In genomic region chr16:84956690-84957089, GRCm38 (mm10) we compare ENCODE assay signal across 11 mouse cellular contexts.
A peak's percentile ranks its signal among the peaks of the same experiment; 100 is the strongest.
DNase-seq lines count a peak whose midpoint lies in the region; ATAC-seq and TF ChIP-seq lines count a peak whose summit lies in the region.
"Had no signal": no experiment of that assay in that cellular context is flagged by ENCODE, and none has a peak within 500 bp of the region (broad histone marks: within the 10 kb centered on the region; RNA-seq: fewer than 3 reads in every experiment).

No protein-coding gene starts in this region.

- no peaks in the 10 kb centered on the region for H3K27me3 ChIP-seq in forebrain, embryonic 15.5 days
- H3K27me3 ChIP-seq in midbrain, embryonic 16.5 days (ENCODE audit: control insufficient read depth, insufficient read depth, low read depth, low read length): no peaks in the 10 kb centered on the region

- DNase-seq in gastrocnemius, adult 2 months: no peak
- no peak for DNase-seq in gastrocnemius, postnatal 14 days
- no peak for DNase-seq in layer of hippocampus, adult 2 months (ENCODE audit: low spot score in 2 of 2)
- no peak for DNase-seq in layer of hippocampus, adult 9-10 months (ENCODE audit: low spot score)
- no peak for DNase-seq in ovary, postnatal 36 days (ENCODE audit: low spot score)
- DNase-seq: kidney, postnatal 10 days; liver, postnatal 0 days; thymus, adult 2 months had no signal

- H3K9me3 ChIP-seq in forebrain, embryonic 15.5 days: no peaks in the 10 kb centered on the region
- H3K9me3 ChIP-seq in midbrain, embryonic 16.5 days (replicated peaks; ENCODE audit: control insufficient read depth, low read length, poor library complexity, severe bottlenecking): no peaks in the 10 kb centered on the region

- H3K4me3 ChIP-seq in gastrocnemius, adult 2 months: no peak overlapping the region
- H3K4me3 ChIP-seq in layer of hippocampus, adult 2 months: no peak overlapping the region
- H3K4me3 ChIP-seq in forebrain, embryonic 15.5 days: no peak overlapping the region
- no peak overlapping the region for H3K4me3 ChIP-seq in midbrain, embryonic 16.5 days (ENCODE audit: low read depth, low read length)

- peak; percentile 42 for ATAC-seq in forebrain, embryonic 15.5 days (replicated peaks)
- ATAC-seq in midbrain, embryonic 16.5 days: peak; percentile 46
- ATAC-seq in monocyte, adult 5-6 weeks (replicated peaks; ENCODE audit: insufficient number of reproducible peaks, low FRiP score, low TSS enrichment, poor library complexity, severe bottlenecking): no peak
- ATAC-seq: liver, postnatal 0 days had no signal

- peaks cover 17% of the 10 kb centered on the region for H3K4me1 ChIP-seq in forebrain, embryonic 15.5 days
- H3K4me1 ChIP-seq in midbrain, embryonic 16.5 days (ENCODE audit: control insufficient read depth, insufficient read depth, low read length): peaks cover 7% of the 10 kb centered on the region

- peaks cover 47% of the 10 kb centered on the region for H3K36me3 ChIP-seq in forebrain, embryonic 15.5 days
- H3K36me3 ChIP-seq in midbrain, embryonic 16.5 days (ENCODE audit: control insufficient read depth, insufficient read depth, low read length): peaks cover 21% of the 10 kb centered on the region

- no peak for TF ChIP-seq CTCF in gastrocnemius, adult 2 months (IDR thresholded peaks at IDR 0.05)
- no peak for TF ChIP-seq CTCF in layer of hippocampus, adult 2 months (conservative IDR thresholded peaks at IDR 0.05)

- intact Hi-C loops in gastrocnemius, adult 2 months (cut with DNase I): loop anchor here (2.0 to 5.0 kb wide), 2 partner anchors 46 to 722 kb away; no protein-coding TSS in a partner anchor
- intact Hi-C loops in gastrocnemius, postnatal 14 days (cut with DNase I; ENCODE audit: low total_unique reads): loop anchor here (1.0 to 10.0 kb wide), 2 partner anchors 217 to 718 kb away; partner anchors contain the start of gene App

- peak overlapping the region; percentile 65 for H3K27ac ChIP-seq in gastrocnemius, adult 2 months
- peak overlapping the region; percentile 74 for H3K27ac ChIP-seq in layer of hippocampus, adult 2 months
- peak overlapping the region; percentile 39; the same call in 1 of the 2 replicates for H3K27ac ChIP-seq in forebrain, embryonic 15.5 days (replicated peaks)
- H3K27ac ChIP-seq in midbrain, embryonic 16.5 days (ENCODE audit: low read length): peak overlapping the region; percentile 52

- H3K4me2 ChIP-seq in forebrain, embryonic 15.5 days (replicated peaks): no peak overlapping the region
- H3K4me2 ChIP-seq in midbrain, embryonic 16.5 days (ENCODE audit: low read length): no peak overlapping the region

- 91% methylated on average over 2 of the region's 2 CpGs for WGBS in forebrain, embryonic 15.5 days
- WGBS in midbrain, embryonic 16.5 days: 83% methylated on average over 2 of the region's 2 CpGs

- no peak overlapping the region for H3K9ac ChIP-seq in forebrain, embryonic 15.5 days (replicated peaks)
- H3K9ac ChIP-seq in midbrain, embryonic 16.5 days (ENCODE audit: low read depth, low read length): peak overlapping the region; percentile 14; the same call in 1 of the 2 replicates
- H3K9ac ChIP-seq: liver, postnatal 0 days had no signal
